Mouse (Mus musculus) adrenal gland, adult 8-10 months (tissue): ENCODE results near the gene Gm13871. TPM values are rescaled to one million over a fixed set of nuclear protein-coding genes. Genes with fewer than 3 reads are reported as not detected.
"Not testable (repeated sequence)": the region's sequence is repeated elsewhere in the genome, so short reads cannot be mapped to it uniquely, and the experiment has no call there.

Source experiments
- DNase-seq: peaks from one replicate; pipeline ENCODE4 v3.0.0; 2022
- total RNA-seq, 4 experiments: library from RNA; stranded (reverse); gene quantifications; 2 replicates each; pipeline ENCODE4 v1.2.4; 2022

Gene Gm13871
- not detected for total RNA-seq

DNA sequence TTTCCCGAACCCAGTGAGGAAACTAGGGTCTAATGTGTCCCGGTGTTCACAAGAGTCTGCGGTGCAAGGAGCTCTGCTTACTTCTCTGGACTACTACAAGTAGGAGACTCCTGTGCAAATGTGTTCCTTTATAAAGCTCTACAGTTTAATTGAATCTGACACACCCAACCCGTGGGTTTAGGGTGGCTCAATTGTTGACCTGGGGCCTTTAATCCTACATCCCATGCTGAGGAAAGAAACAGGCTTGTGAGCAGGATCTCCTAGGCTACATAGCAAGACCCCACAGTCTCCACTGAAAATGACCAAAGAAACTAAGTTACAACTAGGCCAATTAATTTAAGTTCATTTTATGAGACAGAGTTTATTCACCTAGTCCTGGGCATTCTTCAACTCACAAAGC is at the start of gene Gm13871:
Gm13871 (minus strand) TSS at position 101 of the 400 bp plus-strand sequence.
- not testable (repeated sequence) for DNase-seq

DNA sequence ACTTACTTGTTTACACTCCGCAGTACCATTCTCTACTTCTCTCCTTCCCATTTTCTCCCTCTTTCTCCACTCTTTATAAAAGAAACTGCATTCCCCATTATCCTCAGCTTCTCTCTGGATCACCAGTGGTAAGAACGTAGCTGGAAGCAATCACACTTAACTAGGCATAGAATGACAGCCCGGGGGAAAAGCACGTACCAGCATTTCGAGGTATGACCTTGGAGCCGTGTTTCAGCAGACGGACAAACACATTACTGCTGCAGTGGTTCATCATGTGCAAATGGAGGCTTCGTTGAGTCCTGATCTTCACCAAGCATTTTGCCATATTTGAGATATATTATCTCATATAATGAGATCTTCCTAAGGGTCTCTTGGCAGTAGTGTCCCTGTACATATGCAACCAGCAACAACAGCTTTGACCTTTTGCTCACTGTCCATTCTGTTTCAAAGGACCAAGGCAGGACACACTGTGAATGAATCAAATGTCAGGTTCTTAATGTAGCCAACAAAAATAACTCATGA is 44.7 kb upstream of the Gm13871 start, which contains the start of gene 2310002L09Rik:
2310002L09Rik (minus strand) TSS at position 472 of the 522 bp plus-strand sequence.
- no peak for DNase-seq

DNA sequence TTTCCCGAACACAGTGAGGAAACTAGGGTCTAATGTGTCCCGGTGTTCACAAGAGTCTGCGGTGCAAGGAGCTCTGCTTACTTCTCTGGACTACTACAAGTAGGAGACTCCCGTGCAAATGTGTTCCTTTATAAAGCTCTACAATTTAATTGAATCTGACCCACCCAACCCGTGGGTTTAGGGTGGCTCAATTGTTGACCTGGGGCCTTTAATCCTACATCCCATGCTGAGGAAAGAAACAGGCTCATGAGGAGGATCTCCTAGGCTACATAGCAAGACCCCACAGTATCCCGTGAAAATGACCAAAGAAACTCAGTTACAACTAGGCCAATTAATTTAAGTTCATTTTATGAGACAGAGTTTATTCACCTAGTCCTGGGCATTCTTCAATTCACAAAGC is 14.9 kb upstream of the Gm13871 start, which contains the start of gene Gm11756:
Gm11756 (minus strand) TSS at position 101 of the 400 bp plus-strand sequence.
- not testable (repeated sequence) for DNase-seq

DNA sequence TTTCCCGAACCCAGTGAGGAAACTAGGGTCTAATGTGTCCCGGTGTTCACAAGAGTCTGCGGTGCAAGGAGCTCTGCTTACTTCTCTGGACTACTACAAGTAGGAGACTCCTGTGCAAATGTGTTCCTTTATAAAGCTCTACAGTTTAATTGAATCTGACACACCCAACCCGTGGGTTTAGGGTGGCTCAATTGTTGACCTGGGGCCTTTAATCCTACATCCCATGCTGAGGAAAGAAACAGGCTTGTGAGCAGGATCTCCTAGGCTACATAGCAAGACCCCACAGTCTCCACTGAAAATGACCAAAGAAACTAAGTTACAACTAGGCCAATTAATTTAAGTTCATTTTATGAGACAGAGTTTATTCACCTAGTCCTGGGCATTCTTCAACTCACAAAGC is 14.7 kb downstream of the Gm13871 start, which contains the start of gene Gm11757:
Gm11757 (minus strand) TSS at position 101 of the 400 bp plus-strand sequence.
- DNase-seq, result not testable (repeated sequence)

DNA sequence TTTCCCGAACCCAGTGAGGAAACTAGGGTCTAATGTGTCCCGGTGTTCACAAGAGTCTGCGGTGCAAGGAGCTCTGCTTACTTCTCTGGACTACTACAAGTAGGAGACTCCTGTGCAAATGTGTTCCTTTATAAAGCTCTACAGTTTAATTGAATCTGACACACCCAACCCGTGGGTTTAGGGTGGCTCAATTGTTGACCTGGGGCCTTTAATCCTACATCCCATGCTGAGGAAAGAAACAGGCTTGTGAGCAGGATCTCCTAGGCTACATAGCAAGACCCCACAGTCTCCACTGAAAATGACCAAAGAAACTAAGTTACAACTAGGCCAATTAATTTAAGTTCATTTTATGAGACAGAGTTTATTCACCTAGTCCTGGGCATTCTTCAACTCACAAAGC is 29.6 kb downstream of the Gm13871 start, which contains the start of gene Gm11758:
Gm11758 (minus strand) TSS at position 101 of the 400 bp plus-strand sequence.
- not testable (repeated sequence) for DNase-seq

Other genes starting within 250 kb of the Gm13871 start
- not detected for gene Gm11239, start 237.6 kb downstream of the Gm13871 start, total RNA-seq
- not detected for gene Gm428, start 222.4 kb downstream of the Gm13871 start, total RNA-seq
- gene Rasef, start 115.0 kb downstream of the Gm13871 start, total RNA-seq, result under 1 TPM in 2 of 4 experiments, not detected in 2; 0.03 to 0.09 TPM
- not detected for gene Gm11758, start 29.7 kb downstream of the Gm13871 start, total RNA-seq
- gene Gm11757, start 14.8 kb downstream of the Gm13871 start, total RNA-seq, result not detected
- not detected for gene Gm11756, start 14.8 kb upstream of the Gm13871 start, total RNA-seq
- gene 2310002L09Rik, start 44.9 kb upstream of the Gm13871 start, total RNA-seq, result not detected
- gene Frmd3, start 107.5 kb upstream of the Gm13871 start, total RNA-seq, result under 1 TPM; 0.31 to 0.52 (median 0.39) TPM